Mouse (Mus musculus) thymus, postnatal 10 days (tissue): Measurements from ENCODE around the gene Impg1.
"Not testable (repeated sequence)": the region's sequence is repeated elsewhere in the genome, so short reads cannot be mapped to it uniquely, and the experiment has no call there.

Source experiments
- DNase-seq, 2 experiments: peaks; one replicate each; pipeline ENCODE4 v3.0.0; 2021; ENCODE audit warnings: low spot score in 2 of 2

Impg1 gene

DNA sequence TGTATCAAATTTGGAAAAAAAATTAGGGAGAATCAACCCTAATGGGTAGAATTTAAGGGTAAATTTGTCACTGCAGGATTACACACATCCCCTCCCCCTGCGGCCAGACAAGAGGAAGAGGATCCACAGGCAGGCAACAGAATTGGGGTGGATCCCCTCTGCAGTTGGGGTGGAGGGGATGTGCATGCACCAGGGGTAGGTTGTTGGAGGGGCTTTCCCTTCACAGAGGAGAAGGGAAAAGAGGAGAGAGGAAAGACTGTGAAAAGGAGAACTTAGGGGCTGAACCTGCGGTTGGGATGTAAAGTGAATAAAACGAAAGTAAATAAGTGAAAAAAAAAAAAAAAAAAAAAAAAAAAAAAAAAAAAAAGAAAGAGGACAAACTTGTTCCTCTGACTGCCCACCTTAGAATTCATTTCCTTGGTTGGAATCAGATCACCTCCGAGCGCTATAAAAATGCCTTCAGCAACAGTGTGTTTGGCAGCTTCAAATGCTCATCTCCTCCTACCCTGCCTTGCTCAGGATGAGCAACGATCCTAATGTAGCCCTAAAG lies 120.8 kb downstream of the Impg1 start:
- no peak for DNase-seq

DNA sequence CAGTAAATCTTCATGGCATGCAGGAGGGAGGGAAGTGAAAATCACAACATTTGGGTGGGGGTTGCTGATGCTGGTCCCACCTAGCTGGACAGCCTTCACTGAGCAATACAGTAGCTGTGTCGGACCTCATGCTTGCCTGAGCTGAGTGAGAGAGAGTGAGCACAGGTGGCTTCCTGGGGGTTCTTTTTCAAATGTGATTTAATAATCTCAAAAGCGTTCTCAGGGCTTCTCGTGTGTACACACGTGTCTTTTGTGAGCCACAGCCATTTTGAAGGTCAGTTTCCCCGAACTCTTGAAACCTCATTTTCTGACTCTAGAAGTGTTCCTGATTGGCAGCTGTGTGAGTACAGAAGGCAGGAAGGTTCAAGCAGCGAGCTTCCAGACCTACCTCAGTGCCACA lies 122.8 kb downstream of the Impg1 start:
- DNase-seq: no peak

DNA sequence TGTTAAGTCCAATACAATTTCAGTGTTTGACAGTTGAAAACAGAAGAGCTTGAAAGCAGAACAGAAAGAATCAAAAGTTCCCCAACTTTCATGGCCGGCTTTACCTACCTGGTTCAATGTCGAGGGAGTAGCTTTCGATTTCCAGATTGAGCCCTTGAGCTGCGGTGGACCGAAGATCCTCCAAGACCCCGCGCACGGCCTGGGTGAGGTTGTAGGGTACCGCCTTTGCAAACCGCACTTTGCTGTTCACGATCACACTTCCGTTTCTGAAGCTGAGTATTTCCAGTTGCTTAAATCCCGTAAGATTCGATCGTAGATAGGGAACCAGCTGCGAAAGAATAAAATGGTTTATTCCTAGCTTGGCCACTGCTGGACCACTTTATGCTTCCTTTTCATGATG lies 123.5 kb downstream of the Impg1 start:
- DNase-seq: no peak

DNA sequence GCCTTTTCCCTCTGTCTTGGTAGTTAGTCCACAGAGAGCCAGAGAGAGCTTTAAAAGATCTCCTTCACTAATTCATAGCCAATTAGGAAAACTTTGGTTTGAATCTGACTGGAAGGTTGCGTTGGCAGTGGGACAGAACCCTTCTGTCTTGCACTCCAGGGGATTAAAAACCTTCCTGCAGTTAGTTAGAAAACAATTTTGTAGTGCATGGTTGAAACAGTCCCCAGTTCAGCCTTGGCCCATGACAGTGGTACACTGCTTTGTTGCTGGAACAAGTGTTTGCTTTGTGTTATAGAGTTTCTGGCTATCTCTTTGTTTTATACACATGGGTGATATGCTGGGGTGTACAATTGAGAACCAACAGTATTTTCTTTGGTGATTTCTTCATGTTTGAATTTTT lies 124.4 kb downstream of the Impg1 start:
- no peak for DNase-seq

DNA sequence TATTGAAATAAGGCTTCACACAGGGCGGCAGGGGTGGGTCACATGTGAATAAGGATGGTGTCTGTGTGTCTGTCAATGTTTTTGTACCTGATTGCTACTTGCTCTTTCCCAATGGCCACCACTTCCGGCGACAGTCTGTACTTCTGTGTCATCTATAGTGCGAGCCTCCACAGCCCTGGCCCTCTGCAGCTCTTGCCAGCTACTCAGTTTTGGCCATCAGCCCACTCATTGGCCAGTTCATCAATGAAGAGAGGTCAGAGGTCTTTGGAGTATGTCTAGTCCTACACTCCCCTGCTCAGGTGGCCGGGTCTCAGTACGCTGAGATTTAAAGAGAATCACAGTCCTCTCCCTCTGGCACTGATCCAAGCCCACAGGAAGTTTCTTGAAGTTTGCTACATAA lies 127.3 kb downstream of the Impg1 start:
- DNase-seq: no peak

DNA sequence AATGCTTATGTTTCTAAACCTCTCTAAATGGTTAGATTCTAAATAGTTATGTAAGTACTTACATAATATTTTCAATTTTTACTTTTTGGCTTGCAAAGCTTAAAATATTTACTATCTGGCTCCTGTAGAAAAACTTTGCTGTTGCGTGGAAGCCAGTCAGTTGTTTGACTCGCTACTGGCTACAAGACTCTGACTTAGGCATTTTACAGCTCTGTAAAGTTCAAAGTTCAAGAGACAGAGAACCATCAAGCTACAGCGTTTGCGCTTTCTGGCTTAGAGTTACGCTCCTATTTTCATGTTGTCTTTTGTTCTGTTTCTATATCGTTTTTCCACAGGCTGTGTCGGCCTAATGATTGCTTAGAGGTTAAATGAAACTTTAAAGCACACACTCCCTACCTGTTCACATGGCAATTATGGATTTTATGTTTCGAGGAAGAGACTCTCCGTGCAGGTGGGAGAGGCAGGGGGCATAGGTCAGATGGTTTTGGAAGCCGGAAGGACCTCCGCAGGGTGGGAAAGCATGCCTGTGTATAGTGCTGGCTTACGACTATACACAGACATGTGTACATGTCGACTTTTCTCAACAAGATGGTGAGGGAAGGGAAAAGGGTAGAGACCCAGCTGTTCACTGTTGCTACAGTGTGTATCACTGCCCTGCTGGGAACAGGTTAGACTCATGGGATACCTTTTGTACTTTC lies 129.5 kb downstream of the Impg1 start:
- DNase-seq: no peak

DNA sequence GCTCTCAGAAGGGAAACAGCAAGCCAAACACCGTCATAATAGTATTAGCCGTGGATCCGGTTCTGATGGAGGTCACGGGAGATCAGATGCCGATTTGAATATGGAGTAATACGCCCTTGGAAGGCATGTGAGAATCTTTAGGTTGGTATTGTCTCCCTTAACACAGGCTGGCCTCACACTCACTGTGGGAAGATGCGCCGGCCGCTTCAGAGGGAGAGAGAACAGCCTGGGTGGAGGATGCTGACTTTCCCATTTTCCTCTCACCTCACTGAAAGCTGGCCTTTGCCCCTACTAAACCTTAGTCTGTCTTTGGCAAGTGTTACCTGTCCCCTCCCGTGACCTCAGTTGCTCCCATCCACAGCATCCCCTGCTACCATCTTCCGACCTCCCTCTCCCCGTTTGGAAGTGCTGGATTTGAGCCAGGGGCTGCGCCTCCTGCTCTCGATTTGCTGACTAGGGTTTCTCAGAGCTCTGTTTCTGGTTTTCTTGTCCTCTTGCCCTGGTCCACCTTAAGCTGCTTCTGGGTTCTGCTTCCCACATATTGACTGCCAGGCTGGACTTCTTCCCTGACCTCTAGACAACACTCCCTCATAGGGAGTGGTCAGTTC lies 131.2 kb downstream of the Impg1 start:
- DNase-seq: no peak

DNA sequence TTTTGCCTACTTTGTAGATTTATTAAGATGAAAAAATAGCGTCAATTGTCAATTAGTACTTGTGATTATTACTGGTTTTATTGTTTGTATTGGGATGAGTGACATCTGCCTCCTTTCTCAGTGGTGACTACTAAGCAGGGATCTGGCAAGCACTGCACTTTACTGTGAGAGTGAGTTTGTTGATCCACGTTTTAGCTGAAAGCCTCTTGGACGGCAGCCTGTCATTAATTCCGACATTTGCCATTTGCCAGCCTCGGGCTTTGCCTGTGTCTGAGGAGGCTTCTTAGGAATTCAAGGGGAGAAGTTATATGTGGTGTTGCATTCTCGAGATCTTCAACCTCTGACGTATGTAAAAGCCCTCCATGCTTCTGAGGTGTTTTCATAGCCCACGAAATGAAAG lies 131.8 kb downstream of the Impg1 start:
- DNase-seq: no peak

DNA sequence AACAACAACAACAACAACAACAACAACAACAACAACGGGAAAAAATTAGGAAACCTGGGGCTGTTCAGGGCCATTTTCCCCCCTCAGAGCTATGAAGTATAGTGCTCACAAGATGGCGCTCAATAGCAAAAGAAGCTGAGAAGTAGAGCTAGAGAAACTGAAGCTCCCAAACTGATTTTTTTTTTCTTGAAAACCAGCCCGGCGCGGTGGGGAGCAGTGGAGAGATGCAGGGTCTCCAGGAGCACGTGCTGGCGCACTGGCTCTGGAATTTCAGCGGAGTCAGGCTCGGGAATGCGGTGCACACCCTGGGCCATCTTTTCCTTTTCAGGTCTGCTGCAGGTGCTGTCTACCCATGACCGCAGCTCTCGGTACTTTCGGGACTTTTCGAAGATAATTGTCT lies 133.1 kb downstream of the Impg1 start:
- peak in 1 of 2 experiments; percentile 20 for DNase-seq

DNA sequence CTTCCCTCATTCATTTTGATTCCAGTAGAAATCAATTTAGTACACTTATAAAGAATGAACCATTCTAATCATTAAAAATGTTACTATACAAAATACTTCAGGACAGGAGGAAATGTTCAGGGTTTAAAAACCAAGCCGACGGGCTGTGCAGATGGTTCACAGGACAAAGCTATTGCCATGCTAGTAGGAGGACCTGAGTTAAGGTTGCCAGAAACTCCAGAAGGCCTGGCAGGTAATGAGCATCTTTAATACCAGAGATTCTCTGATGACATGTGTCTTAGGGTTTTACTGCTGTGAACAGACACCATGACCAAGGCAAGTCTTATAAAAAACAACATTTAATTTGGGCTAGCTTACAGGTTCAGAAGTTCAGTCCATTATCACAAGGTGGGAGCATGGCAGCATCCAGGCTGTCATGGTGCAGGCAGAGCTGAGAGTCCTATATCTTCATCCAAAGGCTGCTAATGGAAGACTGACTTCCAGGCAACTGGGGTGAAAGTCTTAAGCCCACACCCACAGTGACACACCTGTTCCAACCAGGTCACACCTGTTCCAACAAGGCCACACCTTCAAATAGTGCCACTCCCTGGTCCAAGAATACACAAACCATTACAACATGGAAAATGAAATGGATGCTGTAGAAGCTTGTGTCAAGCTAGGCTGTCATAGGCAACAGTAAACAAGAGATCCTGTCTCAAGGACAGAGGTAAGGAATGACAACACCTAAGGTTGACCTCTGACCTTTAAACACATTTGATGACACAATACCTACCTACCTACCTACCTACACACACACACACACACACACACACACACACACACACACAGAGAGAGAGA lies 144.0 kb downstream of the Impg1 start:
- DNase-seq: not testable (repeated sequence)

DNA sequence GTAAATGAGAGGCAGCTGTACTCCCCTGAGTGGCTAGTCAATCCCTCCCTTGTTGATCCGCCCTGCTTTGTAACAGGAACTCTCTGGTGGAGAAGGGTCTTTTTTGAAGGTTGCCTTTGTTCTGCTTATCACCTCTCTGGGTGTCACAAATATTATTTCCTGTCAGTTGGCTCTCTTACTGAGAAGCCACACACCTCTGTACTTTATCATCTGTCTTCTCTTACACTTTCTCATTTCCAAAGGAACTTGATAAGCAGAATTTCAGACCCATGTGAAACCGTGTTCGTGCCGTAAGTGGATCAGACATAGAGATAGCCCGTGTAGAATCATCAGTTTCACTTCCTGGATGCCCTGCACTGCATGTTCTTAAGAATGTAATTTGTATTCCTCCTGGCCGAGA lies 147.3 kb downstream of the Impg1 start:
- peak in 1 of 2 experiments; percentile 19 for DNase-seq

DNA sequence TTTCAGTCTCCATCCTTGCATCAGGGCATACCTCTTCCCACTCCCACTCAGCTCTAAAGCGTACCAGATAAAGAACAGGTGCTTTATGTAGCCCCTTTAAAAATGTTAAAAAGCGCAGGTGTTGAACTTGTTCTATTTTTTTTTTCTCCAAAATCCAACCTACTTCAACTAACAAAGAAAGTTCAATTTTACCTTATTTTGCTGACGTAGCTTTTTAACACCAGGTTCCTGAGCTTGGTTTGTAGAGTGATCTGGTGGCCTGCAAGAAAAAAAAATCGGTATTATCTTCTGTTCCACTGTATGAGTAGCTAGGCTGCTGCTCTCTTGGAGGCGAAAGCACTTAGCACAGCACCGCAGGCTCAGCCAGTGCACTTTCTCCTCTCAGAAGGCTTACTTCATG lies 149.4 kb downstream of the Impg1 start:
- DNase-seq: no peak

DNA sequence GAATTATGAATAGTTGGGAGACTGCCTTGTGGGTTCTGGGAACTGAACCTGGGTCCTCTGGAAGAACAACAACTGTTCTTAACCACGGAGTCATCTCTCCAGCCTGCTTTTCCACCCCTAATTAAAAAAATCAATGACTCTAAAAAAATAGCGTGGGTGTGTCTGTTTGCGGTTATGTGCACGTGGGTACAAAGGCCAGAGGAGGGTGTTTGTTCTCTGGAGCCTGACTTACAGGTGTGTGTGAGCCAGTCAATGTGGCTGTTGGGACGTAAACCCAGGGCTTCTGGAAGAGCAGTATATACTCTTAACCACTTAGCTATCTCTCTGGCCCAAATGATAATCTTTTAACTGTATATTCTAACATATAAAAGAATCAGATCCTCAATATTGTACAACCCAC lies 151.7 kb downstream of the Impg1 start:
- peak in 1 of 2 experiments; percentile 9 for DNase-seq

DNA sequence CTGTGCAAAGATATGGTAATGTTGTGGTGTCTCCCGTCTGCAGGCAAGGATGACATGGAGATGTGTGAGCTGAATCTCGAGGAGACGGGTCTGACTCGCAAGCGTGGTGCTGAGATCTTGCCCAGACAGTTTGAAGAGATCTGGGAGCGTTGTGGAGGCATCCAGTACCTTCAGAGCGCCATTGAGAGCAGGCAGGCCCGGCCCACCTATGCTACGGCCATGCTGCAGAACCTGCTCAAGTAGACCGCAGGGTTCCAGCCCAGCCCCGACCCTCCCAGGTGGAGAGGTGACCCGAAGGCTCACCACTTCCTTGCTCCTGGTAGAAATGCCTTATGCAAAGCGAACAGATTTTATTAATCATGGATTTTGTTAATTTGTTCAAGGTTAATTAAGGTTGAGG lies 157.7 kb downstream of the Impg1 start:
- no peak for DNase-seq

DNA sequence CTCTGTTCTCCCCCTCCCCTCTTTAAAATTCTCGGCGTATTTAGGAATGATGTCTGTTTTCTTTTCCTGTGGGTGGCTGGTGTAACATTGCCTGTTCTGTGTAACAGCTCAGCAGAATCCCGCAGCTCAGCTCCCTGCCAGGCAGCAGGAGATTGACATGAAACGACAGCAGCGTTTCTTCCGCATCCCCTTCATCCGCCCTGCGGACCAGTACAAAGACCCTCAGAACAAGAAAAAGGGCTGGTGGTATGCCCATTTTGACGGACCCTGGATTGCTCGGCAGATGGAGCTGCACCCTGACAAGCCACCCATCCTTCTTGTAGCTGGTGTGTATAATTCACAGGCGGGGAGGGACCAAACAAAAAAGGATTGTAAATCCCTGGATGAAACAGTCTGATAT lies 158.4 kb downstream of the Impg1 start:
- DNase-seq: no peak

DNA sequence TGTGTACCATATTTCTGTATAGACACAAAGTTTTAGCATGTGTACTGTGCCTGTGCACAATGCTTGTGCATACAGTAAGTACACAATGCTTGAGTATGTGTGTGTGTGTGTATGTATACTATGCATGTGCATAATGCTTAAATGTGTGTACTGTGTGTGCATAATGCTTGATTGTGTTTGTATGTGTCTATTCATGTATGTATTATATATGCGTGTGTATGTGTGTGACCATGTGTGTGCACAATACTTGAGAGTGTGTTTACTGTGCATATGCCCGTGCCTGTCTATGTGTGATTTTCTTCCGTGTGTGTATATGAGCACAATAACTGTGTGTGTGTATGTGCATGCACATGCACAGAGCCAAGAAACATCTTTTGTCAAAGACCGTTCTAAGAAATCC lies 158.9 kb downstream of the Impg1 start:
- DNase-seq: no peak

DNA sequence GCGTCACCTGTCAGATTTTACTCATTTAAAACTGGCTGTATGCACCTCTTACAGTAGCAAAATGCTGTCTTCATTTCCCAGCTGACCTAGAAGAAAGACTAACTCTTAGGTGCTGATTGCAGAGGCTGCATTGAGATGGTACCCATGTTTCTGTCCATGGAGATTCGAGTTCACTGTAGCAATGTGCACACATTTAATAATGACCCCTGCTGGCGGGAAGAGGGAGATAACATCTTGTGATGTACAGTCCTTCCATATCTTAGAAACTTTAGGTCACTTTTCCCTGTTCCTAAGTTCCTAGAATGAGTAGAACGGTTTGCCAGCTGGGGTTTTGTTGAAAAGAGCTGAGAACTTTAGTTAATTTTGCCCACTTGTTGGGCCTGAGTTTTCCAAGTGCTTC lies 161.8 kb downstream of the Impg1 start:
- DNase-seq: peak in 1 of 2 experiments; percentile 19

DNA sequence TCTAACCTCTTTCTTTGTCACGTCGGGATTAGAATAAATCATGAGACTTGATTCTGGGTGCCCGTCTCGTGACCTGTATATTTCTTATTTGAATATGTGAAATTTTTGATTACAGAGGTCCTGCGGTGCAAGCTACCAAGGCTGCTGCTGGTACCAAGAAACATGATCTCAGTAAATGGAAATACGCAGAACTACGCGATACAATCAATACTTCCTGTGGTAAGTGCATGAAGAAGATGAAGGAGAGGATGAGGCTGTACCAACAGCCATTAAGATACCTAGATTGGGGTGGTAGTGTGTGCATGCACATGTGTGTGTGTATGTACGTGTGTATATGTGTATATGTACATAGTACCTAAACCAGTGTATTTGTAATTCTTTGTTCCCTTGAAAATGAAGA lies 166.2 kb downstream of the Impg1 start:
- no peak for DNase-seq

DNA sequence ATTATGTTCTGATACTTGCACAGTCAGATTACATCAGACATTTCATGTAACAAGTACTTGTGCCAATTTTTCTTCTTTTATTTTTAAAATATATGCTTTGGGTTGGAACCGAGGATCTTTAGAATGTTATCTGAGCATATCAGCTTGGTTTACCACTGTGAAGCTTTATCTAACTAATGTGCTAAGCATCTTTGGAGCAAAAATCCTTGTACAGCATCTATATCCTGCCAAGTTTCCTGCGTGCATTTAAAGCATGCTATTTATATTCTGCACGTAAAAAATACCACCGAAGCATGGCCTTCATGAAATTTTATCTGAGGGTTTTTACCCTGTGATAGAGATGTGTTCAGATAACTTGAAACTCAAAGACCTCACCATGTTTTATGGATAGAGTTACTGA lies 169.2 kb downstream of the Impg1 start:
- DNase-seq: no peak

DNA sequence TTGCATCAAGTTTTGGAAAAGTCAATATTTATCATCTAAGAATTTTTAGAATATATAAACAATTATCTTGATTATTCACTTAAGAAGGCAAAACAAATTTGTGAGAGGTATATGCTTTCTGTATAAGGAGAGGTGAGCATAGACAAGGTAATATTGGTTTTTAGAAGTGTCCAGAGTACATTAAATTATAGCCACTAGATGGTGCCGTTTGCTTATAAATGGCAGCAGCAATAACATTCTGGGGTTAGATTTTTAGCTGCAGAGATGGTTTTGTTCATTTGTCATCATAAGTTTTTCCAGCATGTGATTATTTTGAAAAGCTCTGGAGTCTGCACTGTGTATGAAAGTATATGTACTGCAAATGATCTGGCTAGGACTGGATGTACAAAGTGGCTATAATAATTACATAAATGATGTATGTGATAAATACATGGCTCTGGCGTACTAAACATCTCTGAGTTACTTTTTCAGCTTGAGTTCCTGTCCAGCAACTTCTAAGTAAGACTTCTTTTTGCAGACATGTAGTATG lies 172.2 kb downstream of the Impg1 start:
- DNase-seq: peak in 1 of 2 experiments; percentile 61

DNA sequence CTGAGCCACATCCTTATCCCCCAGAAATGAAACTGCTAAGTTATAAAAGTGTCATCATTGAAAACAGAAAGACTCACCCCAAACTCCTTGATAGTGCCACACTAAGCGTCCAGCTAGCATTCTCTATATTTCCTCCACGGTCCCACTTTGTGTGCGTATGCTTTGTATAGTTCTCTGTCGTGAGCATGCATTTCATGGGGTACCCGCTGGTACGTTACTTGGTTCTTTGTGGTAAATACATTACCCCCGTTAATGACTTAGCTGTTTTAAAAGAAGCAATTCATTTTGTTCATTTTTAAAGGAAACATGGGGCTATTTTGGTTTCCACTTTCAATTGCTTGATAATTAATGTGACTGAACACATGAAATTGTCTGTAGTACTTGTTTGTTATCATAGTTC lies 178.4 kb downstream of the Impg1 start:
- no peak for DNase-seq

DNA sequence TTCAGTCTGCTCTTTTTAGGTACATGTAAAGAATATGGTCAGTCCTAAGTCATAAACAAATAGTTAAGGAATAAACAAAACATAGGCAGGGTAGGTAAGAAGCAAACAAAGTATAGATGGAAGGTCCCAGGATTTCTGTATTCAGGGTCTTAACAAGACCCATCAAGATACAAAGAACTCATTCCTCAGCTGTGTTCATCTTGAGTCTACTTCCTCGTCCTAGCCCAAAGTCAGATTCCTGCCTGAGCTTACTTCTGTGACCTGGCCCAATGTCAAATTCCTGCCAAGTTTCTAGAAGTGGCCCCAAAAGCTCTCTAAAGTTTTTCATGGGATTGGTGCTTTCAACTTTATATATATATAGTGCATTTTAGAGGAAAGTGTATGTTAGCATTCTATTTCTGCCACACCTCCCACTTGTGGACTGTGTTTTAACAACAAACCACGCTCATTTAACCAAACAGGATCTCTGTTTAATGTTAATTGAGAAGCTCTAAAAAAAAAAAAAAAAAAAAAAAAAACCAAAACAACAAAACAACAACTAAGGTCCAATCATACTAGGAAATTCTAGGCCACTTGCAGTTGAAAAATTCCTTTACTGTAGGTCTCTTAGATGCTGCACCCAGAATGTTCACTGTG lies 180.6 kb downstream of the Impg1 start:
- no peak for DNase-seq
